ENCODE assay signal across 9 mouse cellular contexts in genomic region chr17:81712273-81712751, GRCm38 (mm10). TPM values are rescaled to one million over a fixed set of nuclear protein-coding genes. Genes with fewer than 3 reads are reported as not detected.
DNase-seq lines count a peak whose midpoint lies in the region; ATAC-seq and TF ChIP-seq lines count a peak whose summit lies in the region.
"Had no signal": no experiment of that assay in that cellular context is flagged by ENCODE, and none has a peak within 500 bp of the region (broad histone marks: within the 10 kb centered on the region; RNA-seq: fewer than 3 reads in every experiment).

No protein-coding gene starts in this region.

- H3K9me3 ChIP-seq in heart, embryonic 13.5 days = no peaks in the 10 kb centered on the region
- no peaks in the 10 kb centered on the region for H3K9me3 ChIP-seq in heart, embryonic 14.5 days (ENCODE audit: control insufficient read depth, low read length)
- no peaks in the 10 kb centered on the region for H3K9me3 ChIP-seq in stomach, postnatal 0 days (ENCODE audit: control insufficient read depth, low read length)

- no peaks in the 10 kb centered on the region for H3K27me3 ChIP-seq in heart, embryonic 13.5 days (replicated peaks)
- no peaks in the 10 kb centered on the region for H3K27me3 ChIP-seq in heart, embryonic 14.5 days (ENCODE audit: control insufficient read depth, insufficient read depth, low read length)
- H3K27me3 ChIP-seq in stomach, postnatal 0 days (ENCODE audit: control insufficient read depth, insufficient read depth, low read length) = no peaks in the 10 kb centered on the region

- TF ChIP-seq EP300 in stomach, postnatal 0 days (optimal IDR thresholded peaks at IDR 0.05) = no peak

- 47% methylated on average over 1 of the region's 1 CpGs for WGBS in heart, embryonic 13.5 days
- 43% methylated on average over 1 of the region's 1 CpGs for WGBS in lung, adult 2 months
- WGBS in heart, embryonic 14.5 days = 62% methylated on average over 1 of the region's 1 CpGs
- 39% methylated on average over 1 of the region's 1 CpGs for WGBS in stomach, postnatal 0 days

- peak overlapping the region; percentile 10 for H3K27ac ChIP-seq in heart, embryonic 13.5 days (replicated peaks)
- peak overlapping the region; percentile 12 to 20; a peak in 1 of 4 replicates for H3K27ac ChIP-seq in heart, embryonic 14.5 days (replicated peaks in 1 of 2; ENCODE audit: control insufficient read depth in 1 of 2, insufficient read depth in 1 of 2, low read depth in 2 of 2, low read length in 2 of 2)
- no peak overlapping the region for H3K27ac ChIP-seq in stomach, postnatal 0 days (replicated peaks)

- no peak for TF ChIP-seq CTCF in lung, adult 2 months (IDR thresholded peaks at IDR 0.05; ENCODE audit: insufficient read depth, low read length)
- TF ChIP-seq CTCF in stomach, postnatal 0 days (IDR thresholded peaks at IDR 0.05; ENCODE audit: low read depth) = peak; percentile 51

- no peak overlapping the region for H3K9ac ChIP-seq in heart, embryonic 13.5 days
- H3K9ac ChIP-seq in heart, embryonic 14.5 days (ENCODE audit: low read length) = no peak overlapping the region
- no peak overlapping the region for H3K9ac ChIP-seq in stomach, postnatal 0 days (ENCODE audit: low read length)

- peaks cover 22% of the 10 kb centered on the region for H3K36me3 ChIP-seq in heart, embryonic 13.5 days
- H3K36me3 ChIP-seq in heart, embryonic 14.5 days (ENCODE audit: control insufficient read depth, insufficient read depth, low read length) = peaks cover 46% of the 10 kb centered on the region
- no peaks in the 10 kb centered on the region for H3K36me3 ChIP-seq in stomach, postnatal 0 days (ENCODE audit: control insufficient read depth, insufficient read depth, low read length)

- H3K4me1 ChIP-seq in heart, embryonic 13.5 days = peaks cover 24% of the 10 kb centered on the region
- no peaks in the 10 kb centered on the region for H3K4me1 ChIP-seq in lung, adult 2 months (ENCODE audit: control insufficient read depth, insufficient read depth, low read length)
- peaks cover 2 to 17% of the 10 kb centered on the region in 2 experiments for H3K4me1 ChIP-seq in heart, embryonic 14.5 days (ENCODE audit: control insufficient read depth in 2 of 2, insufficient read depth in 2 of 2, low read length in 2 of 2)
- H3K4me1 ChIP-seq in stomach, postnatal 0 days (replicated peaks; ENCODE audit: control insufficient read depth, insufficient read depth) = no peaks in the 10 kb centered on the region

- TF ChIP-seq POLR2A in lung, adult 2 months (IDR thresholded peaks at IDR 0.05; ENCODE audit: borderline replicate concordance, extremely low read depth, low read depth, low read length) = no peak

- no peak overlapping the region for H3K4me3 ChIP-seq in heart, embryonic 13.5 days
- H3K4me3 ChIP-seq in lung, adult 2 months (replicated peaks; ENCODE audit: extremely low read depth, low read depth, low read length) = no peak overlapping the region
- no peak overlapping the region for H3K4me3 ChIP-seq in heart, embryonic 14.5 days (ENCODE audit: control insufficient read depth in 1 of 2, insufficient read depth in 1 of 2, low read depth in 1 of 2, low read length in 2 of 2)
- H3K4me3 ChIP-seq in stomach, postnatal 0 days (ENCODE audit: low read depth, low read length) = no peak overlapping the region

- H3K4me2 ChIP-seq in heart, embryonic 13.5 days = no peak overlapping the region
- H3K4me2 ChIP-seq in heart, embryonic 14.5 days (ENCODE audit: low read length) = no peak overlapping the region
- no peak overlapping the region for H3K4me2 ChIP-seq in stomach, postnatal 0 days (replicated peaks; ENCODE audit: low read depth)

- DNase-seq in heart, postnatal 4 days = no peak
- peak; percentile 4 for DNase-seq in lung, postnatal 25 days (ENCODE audit: low spot score)
- DNase-seq in lung, adult 2 months = no peak
- DNase-seq in stomach, postnatal 0 days (ENCODE audit: low spot score) = no peak
- no peak for DNase-seq in adrenal gland, postnatal 10 days
- DNase-seq in layer of hippocampus, postnatal 10 days (ENCODE audit: low spot score in 2 of 2) = no peak
- DNase-seq: thymus, adult 2 months had no signal

- no peak for ATAC-seq in heart, embryonic 13.5 days (ENCODE audit: extremely low read depth, insufficient number of reproducible peaks, low FRiP score, low TSS enrichment)
- no peak for ATAC-seq in heart, embryonic 14.5 days (ENCODE audit: insufficient number of reproducible peaks, insufficient read depth, low FRiP score, low read depth)
- no peak for ATAC-seq in stomach, postnatal 0 days (ENCODE audit: low FRiP score, low TSS enrichment)

RNA-seq across cellular contexts. Expression of gene Slc8a1, which starts 25.9 kb away (rescaled TPM):
- polyA plus RNA-seq in heart, embryonic 13.5 days (2015; fragmentation: Nextera tagmentation; extraction: Ambion mirVana) = 67.6 and 73.3 TPM in 2 replicates
- 1,000 to 10,000 TPM; 1,020 to 1,023 TPM for total RNA-seq in heart, postnatal 4 days (2021)
- polyA plus RNA-seq in lung, adult 2 months (2012; rRNA removed) = 4.8 and 8.0 TPM in 2 replicates
- 144 and 159 TPM in 2 replicates for polyA plus RNA-seq in heart, embryonic 14.5 days (2014; fragmentation: Nextera tagmentation; extraction: Ambion mirVana)
- 3.1 and 3.2 TPM in 2 replicates for polyA plus RNA-seq in stomach, postnatal 0 days (2015; fragmentation: Nextera tagmentation; extraction: Ambion mirVana)
- total RNA-seq in adrenal gland, postnatal 10 days (2021) = 10 to 100 TPM; 15.8 to 21.1 TPM
- 100 to 1,000 TPM; 310 to 319 TPM for total RNA-seq in layer of hippocampus, postnatal 10 days (2021)
